Mouse (Mus musculus): ENCODE data around the gene Tex16. TPM values are rescaled to one million over a fixed set of nuclear protein-coding genes. Genes with fewer than 3 reads are reported as not detected.

Gene Tex16
- total and polyA plus RNA-seq, 3 experiments: not detected

Other genes starting within 250 kb of the Tex16 start
- gene Gm45194, start 119.6 kb upstream of the Tex16 start, total RNA-seq (2012; rRNA removed): not detected in 2 replicates
- not detected for gene Gm45194, start 119.6 kb upstream of the Tex16 start, polyA plus RNA-seq (2012; ENCODE audit: insufficient read depth in 1 of 2, insufficient read length in 2 of 2, low read depth in 1 of 2, low replicate concordance in 2 of 2, missing spikeins in 1 of 2)
- not detected in 2 replicates for gene 4933403O08Rik, start 228.0 kb downstream of the Tex16 start, total RNA-seq (2012; rRNA removed)
- gene 4933403O08Rik, start 228.0 kb downstream of the Tex16 start, polyA plus RNA-seq (2012; ENCODE audit: insufficient read depth in 1 of 2, insufficient read length in 2 of 2, low read depth in 1 of 2, low replicate concordance in 2 of 2, missing spikeins in 1 of 2): not detected